Mouse (Mus musculus) spleen, embryonic (tissue): ENCODE results near the gene Acot8.

Experiments used
- CTCF ChIA-PET: fragments of 350-600 bp; sonication (Branson Sonifier 250); formaldehyde crosslinking; loops from one replicate; lab custom pipeline; 2022; lab: Charles Lee

The Acot8 gene

GRCm38 (mm10) chr2:164804533-164805331, at the start of gene Acot8, which contains the start of gene Zswim3:
Gene Acot8 (minus strand): TSS chr2:164804882.
Gene Zswim3 (plus strand): TSS chr2:164805098.
- CTCF ChIA-PET = interaction anchor here (0.7 to 1.8 kb wide), 4 partner anchors 10 to 28 kb away, joined by 3 to 4 read pairs (median 3); partner anchors contain the start of genes Ctsa and Neurl2

GRCm38 (mm10) chr2:164850061-164850460, 45.4 kb upstream of the Acot8 start:
- CTCF ChIA-PET = interaction anchor here (0.6 kb wide), 2 partner anchors 26 to 68 kb away, joined by 3 read pairs; no protein-coding TSS in a partner anchor

- CTCF ChIA-PET = interaction anchor here (0.6 to 0.7 kb wide), 2 partner anchors 16 to 1707 kb away, joined by 3 to 5 read pairs; no protein-coding TSS in a partner anchor
Observed at GRCm38 (mm10) chr2:164845782-164846181, 41.1 kb upstream of the Acot8 start.

- CTCF ChIA-PET = interaction anchor here (0.6 to 1.4 kb wide), 5 partner anchors 35 to 453 kb away, joined by 3 to 15 read pairs (median 6); no protein-coding TSS in a partner anchor
Observed at GRCm38 (mm10) chr2:164835164-164835563, 30.5 kb upstream of the Acot8 start.

- CTCF ChIA-PET = interaction anchor here (0.6 to 1.4 kb wide), 3 partner anchors 41 to 452 kb away, joined by 3 to 9 read pairs (median 3); no protein-coding TSS in a partner anchor
Observed at GRCm38 (mm10) chr2:164834531-164834930, 29.8 kb upstream of the Acot8 start.

GRCm38 (mm10) chr2:164833314-164833959, 28.8 kb upstream of the Acot8 start, which contains the start of gene Neurl2:
Gene Neurl2 (minus strand): TSS chr2:164833456.
- CTCF ChIA-PET = interaction anchor here (1.4 kb wide), 1 partner anchor 28 kb away, joined by 3 read pairs; no protein-coding TSS in a partner anchor

GRCm38 (mm10) chr2:164832748-164833301, 28.1 kb upstream of the Acot8 start, which contains the start of gene Ctsa:
Gene Ctsa (plus strand): TSS chr2:164832873.
- CTCF ChIA-PET = interaction anchor here (1.4 kb wide), 1 partner anchor 27 kb away, joined by 3 read pairs; no protein-coding TSS in a partner anchor

- CTCF ChIA-PET = interaction anchor here (1.4 kb wide), 1 partner anchor 27 kb away, joined by 3 read pairs; no protein-coding TSS in a partner anchor
Observed at GRCm38 (mm10) chr2:164832032-164832747, 27.5 kb upstream of the Acot8 start.

- CTCF ChIA-PET = interaction anchor here (1.0 kb wide), 1 partner anchor 126 kb away, joined by 5 read pairs; no protein-coding TSS in a partner anchor
Observed at GRCm38 (mm10) chr2:164831029-164831428, 26.3 kb upstream of the Acot8 start.

- CTCF ChIA-PET = no interaction called here
Observed at GRCm38 (mm10) chr2:164829090-164829489, 24.4 kb upstream of the Acot8 start.

- CTCF ChIA-PET = no interaction called here
Observed at GRCm38 (mm10) chr2:164828437-164828836, 23.8 kb upstream of the Acot8 start, which contains the start of gene Spata25. Gene Spata25 (minus strand): TSS chr2:164828537.

- CTCF ChIA-PET = no interaction called here
Observed at GRCm38 (mm10) chr2:164827146-164827850, 22.6 kb upstream of the Acot8 start.

GRCm38 (mm10) chr2:164825521-164825920, 20.8 kb upstream of the Acot8 start:
- CTCF ChIA-PET = no interaction called here

GRCm38 (mm10) chr2:164823969-164824368, 19.3 kb upstream of the Acot8 start:
- CTCF ChIA-PET = interaction anchor here (0.5 to 0.6 kb wide), 2 partner anchors 26 to 70 kb away, joined by 3 to 4 read pairs; no protein-coding TSS in a partner anchor

GRCm38 (mm10) chr2:164823181-164823585, 18.5 kb upstream of the Acot8 start:
- CTCF ChIA-PET = no interaction called here

- CTCF ChIA-PET = interaction anchor here (0.6 kb wide), 1 partner anchor 162 kb away, joined by 3 read pairs; no protein-coding TSS in a partner anchor
Observed at GRCm38 (mm10) chr2:164822636-164823165, 18.0 kb upstream of the Acot8 start, which contains the start of gene Zswim1. Gene Zswim1 (plus strand): TSS chr2:164822686.

- CTCF ChIA-PET = no interaction called here
Observed at GRCm38 (mm10) chr2:164821060-164821459, 16.4 kb upstream of the Acot8 start.

GRCm38 (mm10) chr2:164817703-164818102, 13.0 kb upstream of the Acot8 start:
- CTCF ChIA-PET = no interaction called here

GRCm38 (mm10) chr2:164817206-164817605, 12.5 kb upstream of the Acot8 start:
- CTCF ChIA-PET = no interaction called here
